In genomic region chr3:87763683-87764289, GRCm38 (mm10) we compare ENCODE assay signal across 8 mouse cellular contexts. TPM values are rescaled to one million over a fixed set of nuclear protein-coding genes. Genes with fewer than 3 reads are reported as not detected.
DNase-seq lines count a peak whose midpoint lies in the region; ATAC-seq lines count a peak whose summit lies in the region.

No protein-coding gene starts in this region.

- peak; percentile 34 for DNase-seq in retina, postnatal 1 day
- DNase-seq in retina, embryonic 14.5 days (ENCODE audit: low spot score): no peak
- peak; percentile 76 to 81 for DNase-seq in heart, postnatal 36 days
- DNase-seq in layer of hippocampus, adult 11-12 months (ENCODE audit: low spot score): peak; percentile 79
- DNase-seq in ovary, postnatal 14 days (ENCODE audit: low spot score): peak; percentile 73
- no peak for DNase-seq in c-Kit-positive CD71-positive TER-119-positive erythroid progenitor cells, embryonic 14.5 days (ENCODE audit: low spot score)

- ATAC-seq in frontal cortex, adult (ENCODE audit: low TSS enrichment): peak; percentile 90
- ATAC-seq in liver, embryonic 12.5 days: no peak

- intact Hi-C loops in heart, postnatal 36 days (cut with DNase I): no loop called here

- peak overlapping the region; percentile 16; the same call in 1 of the 2 replicates for H3K4me3 ChIP-seq in liver, embryonic 12.5 days

- peak overlapping the region; percentile 47 for H3K4me2 ChIP-seq in liver, embryonic 12.5 days

- no peaks in the 10 kb centered on the region for H3K9me3 ChIP-seq in liver, embryonic 12.5 days (replicated peaks)

- H3K4me1 ChIP-seq in liver, embryonic 12.5 days: peaks cover 67% of the 10 kb centered on the region

- H3K27ac ChIP-seq in liver, embryonic 12.5 days: peak overlapping the region; percentile 78

- no peak overlapping the region for H3K9ac ChIP-seq in liver, embryonic 12.5 days

- peaks cover 24% of the 10 kb centered on the region for H3K27me3 ChIP-seq in liver, embryonic 12.5 days (replicated peaks)

- WGBS in liver, embryonic 12.5 days (ENCODE audit: insufficient replicate concordance): 17% methylated on average over 13 of the region's 15 CpGs

- H3K36me3 ChIP-seq in liver, embryonic 12.5 days: peaks cover 4% of the 10 kb centered on the region; the same call in 1 of the 2 replicates

RNA-seq across cellular contexts. Expression of gene Lrrc71, which starts 15.4 kb away (rescaled TPM):
- total RNA-seq in heart, postnatal 36 days (2021): under 1 TPM; 0.14 to 0.28 TPM
- 0.13 and 0.29 TPM in 2 replicates for polyA plus RNA-seq in liver, embryonic 12.5 days (2016; fragmentation: Nextera tagmentation; extraction: Ambion mirVana)

RNA-seq across cellular contexts. Expression of gene Ntrk1, which starts 31.2 kb away (rescaled TPM):
- under 1 TPM; 0.16 to 0.19 TPM for total RNA-seq in heart, postnatal 36 days (2021)
- polyA plus RNA-seq in liver, embryonic 12.5 days (2016; fragmentation: Nextera tagmentation; extraction: Ambion mirVana): 0.31 and 0.59 TPM in 2 replicates

RNA-seq across cellular contexts. Expression of gene Insrr, which starts 33.0 kb away (rescaled TPM):
- under 1 TPM in 1 of 2 experiments, not detected in 1; 0.08 TPM for total RNA-seq in heart, postnatal 36 days (2021)
- 0.05 TPM in 1 of 2 replicates, not detected in the other for polyA plus RNA-seq in liver, embryonic 12.5 days (2016; fragmentation: Nextera tagmentation; extraction: Ambion mirVana)

Comparison
In these comparisons a context has a peak if more than half of its experiments do, and no peak if none do; other contexts are left out.
1. DNase-seq: peak in retina, postnatal 1 day (single experiment), heart, postnatal 36 days (2 of 2), layer of hippocampus, adult 11-12 months (single experiment) and ovary, postnatal 14 days (single experiment); none in retina, embryonic 14.5 days (single experiment) and c-Kit-positive CD71-positive TER-119-positive erythroid progenitor cells, embryonic 14.5 days (single experiment).